Mouse (Mus musculus): ENCODE measurements around the gene Krt86. TPM values are rescaled to one million over a fixed set of nuclear protein-coding genes. Genes with fewer than 3 reads are reported as not detected.
"Not testable (repeated sequence)": the region's sequence is repeated elsewhere in the genome, so short reads cannot be mapped to it uniquely, and the experiment has no call there.

The Krt86 gene
- polyA plus RNA-seq, 1 experiment from 2014 or later: 0.07 TPM

DNA sequence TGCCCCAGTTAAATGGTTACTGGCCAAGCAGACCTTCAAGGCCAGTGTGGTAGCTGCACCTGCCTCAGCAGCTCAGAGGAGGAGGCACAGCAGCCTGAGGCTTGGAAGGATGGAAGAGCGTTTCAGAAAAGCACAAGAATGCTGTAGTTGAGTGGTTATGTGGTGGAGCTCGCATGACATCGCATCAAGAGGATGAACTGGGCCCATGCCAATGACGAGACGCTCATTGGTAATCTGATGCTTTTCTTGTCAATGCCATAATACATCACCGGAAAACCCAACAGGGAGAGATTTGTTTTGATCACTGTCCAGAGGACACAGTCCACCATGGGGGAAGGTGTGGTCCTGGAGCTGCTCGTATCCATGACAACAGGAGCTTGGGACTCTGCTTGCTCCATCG, 22.0 kb downstream of the Krt86 start:
- Histone ChIP-seq H3K36me3 (replicated peaks) (no peaks in the 10 kb centered on the region), H3K27me3 (ENCODE audit: poor library complexity, severe bottlenecking) (no peaks in the 10 kb centered on the region), H3K27ac (no peak overlapping the region), H3K9me3 (no peaks in the 10 kb centered on the region), H3K4me1 (peaks cover 18% of the 10 kb centered on the region), H3K4me3 (no peak overlapping the region)
- no peak for DNase-seq (ENCODE audit: extremely low spot score, low spot score)
- WGBS: 92% methylated on average over 8 of the region's 8 CpGs

DNA sequence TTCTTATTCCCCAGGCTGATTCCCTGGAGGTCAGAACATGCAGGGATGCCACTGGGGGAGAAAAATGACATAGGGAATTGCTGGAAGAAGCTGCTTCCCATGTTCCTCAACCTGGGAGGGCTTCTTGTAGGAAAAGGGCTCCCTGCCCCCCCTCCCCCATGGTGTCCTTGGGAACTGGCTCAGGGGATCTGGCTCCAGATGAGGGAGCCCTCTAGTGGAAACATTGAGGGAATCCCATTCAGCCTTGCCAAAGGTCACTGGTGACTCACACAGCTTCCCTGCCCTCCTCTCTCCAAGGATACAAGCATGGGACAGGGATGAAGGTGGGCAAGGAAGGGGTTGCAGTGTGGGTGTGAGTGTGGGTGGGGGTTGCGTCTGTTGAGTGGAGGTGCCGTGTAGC, 23.9 kb downstream of the Krt86 start:
- H3K9me3 ChIP-seq: no peaks in the 10 kb centered on the region
- no peak overlapping the region for H3K4me3 ChIP-seq
- 76% methylated on average over 2 of the region's 2 CpGs for WGBS
- DNase-seq (ENCODE audit: extremely low spot score, low spot score): no peak
- no peaks in the 10 kb centered on the region for H3K36me3 ChIP-seq (replicated peaks)
- H3K27ac ChIP-seq: no peak overlapping the region
- no peaks in the 10 kb centered on the region for H3K27me3 ChIP-seq (ENCODE audit: poor library complexity, severe bottlenecking)
- H3K4me1 ChIP-seq: 0 out of 2 replicates have a peak, but pooled peaks cover 12% of the 10 kb centered on the region

DNA sequence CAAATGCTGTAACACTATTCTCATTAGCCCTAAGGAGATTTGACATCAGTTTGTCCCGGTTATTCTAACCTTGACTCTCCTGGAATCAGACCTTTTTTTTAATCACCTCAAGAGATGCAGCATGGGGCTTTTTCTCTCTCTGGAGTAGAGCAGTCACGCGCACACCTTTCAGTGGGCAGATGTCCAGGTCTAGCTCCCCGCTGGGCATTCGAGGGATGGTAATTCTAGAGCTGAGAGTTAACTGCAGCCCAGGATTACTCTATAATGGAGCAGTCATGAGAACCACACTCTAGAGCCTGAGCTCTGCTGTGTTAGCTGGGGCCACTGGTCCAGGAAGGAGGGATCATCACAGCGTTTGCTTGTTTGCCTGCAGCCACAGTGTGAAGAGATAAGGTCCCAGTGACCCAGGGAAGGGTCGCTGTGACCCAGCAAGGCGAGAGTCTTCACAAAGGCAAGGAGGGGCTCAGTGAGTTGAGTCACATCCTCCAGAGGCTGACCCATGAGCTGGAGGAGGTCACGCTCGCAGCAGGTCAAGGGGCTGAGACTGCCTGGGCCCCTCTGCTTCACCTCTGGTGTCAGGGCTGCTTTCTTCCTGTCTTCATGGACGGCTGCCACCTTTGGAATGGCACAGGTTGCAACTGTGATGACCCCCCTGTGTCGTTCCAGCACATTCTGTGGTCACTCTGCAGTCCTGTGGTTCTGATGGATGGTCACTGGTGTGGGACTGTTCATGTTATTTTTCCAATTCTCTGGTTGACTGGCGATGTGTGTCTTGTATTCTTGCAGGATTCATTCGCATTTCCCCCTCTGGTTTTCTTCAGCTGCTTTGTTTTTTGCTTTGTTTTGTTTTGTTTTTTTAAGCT, 33.8 kb downstream of the Krt86 start:
- H3K4me3 ChIP-seq: no peak overlapping the region
- DNase-seq (ENCODE audit: extremely low spot score, low spot score): no peak
- no peaks in the 10 kb centered on the region for H3K36me3 ChIP-seq (replicated peaks)
- 0 out of 2 replicates have a peak overlapping the region, but pooled peaks have one; percentile 21 for H3K27ac ChIP-seq
- no peaks in the 10 kb centered on the region for H3K27me3 ChIP-seq (ENCODE audit: poor library complexity, severe bottlenecking)
- WGBS: 66% methylated on average over 14 of the region's 14 CpGs
- no peaks in the 10 kb centered on the region for H3K9me3 ChIP-seq
- H3K4me1 ChIP-seq: peaks cover 13% of the 10 kb centered on the region

DNA sequence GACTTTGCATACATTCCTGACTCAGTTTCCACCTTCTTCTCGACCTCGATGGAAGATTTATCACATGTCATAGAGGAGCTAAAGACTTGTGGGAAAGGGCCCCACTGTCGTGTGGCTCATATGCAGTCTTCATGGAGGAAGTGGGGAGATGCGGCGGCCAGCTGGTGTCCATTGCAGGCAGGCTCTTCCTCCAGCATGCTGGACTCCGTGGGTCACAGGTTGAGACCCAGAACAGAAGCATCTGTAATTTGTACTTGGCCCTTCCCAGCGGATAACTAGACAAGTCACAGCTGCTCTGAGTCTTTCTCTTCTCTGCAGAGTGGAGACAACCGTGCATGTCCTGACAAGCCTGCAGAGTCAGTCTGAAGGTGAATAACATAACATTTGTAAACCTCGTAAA, 35.0 kb downstream of the Krt86 start:
- DNase-seq (ENCODE audit: extremely low spot score, low spot score): no peak
- Histone ChIP-seq H3K27ac (no peak overlapping the region), H3K4me1 (peaks cover 13% of the 10 kb centered on the region), H3K36me3 (replicated peaks) (no peaks in the 10 kb centered on the region), H3K9me3 (no peaks in the 10 kb centered on the region), H3K4me3 (no peak overlapping the region), H3K27me3 (ENCODE audit: poor library complexity, severe bottlenecking) (no peaks in the 10 kb centered on the region)
- 83% methylated on average over 9 of the region's 9 CpGs for WGBS

DNA sequence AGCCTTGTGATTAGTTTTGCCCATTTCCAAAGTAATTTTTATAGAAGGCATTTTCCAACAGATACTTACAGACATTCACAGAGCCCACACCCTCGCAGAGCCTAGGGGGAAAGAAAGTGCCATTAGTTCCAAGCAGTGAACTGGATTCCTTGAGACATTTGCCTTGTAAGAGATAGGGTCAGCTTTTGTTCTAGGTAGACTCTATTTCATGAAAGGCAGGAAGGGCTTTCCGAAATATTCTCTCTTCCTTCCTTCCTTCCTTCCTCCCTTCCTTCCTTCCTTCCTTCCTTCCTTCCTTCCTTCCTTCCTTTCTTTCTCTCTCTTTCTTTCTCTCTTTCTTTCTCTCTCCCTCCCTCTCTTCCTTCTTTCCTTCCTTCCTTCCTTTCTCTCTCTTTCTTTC, 43.9 kb downstream of the Krt86 start, which contains the start of gene Gm49425:
TSS of gene Gm49425 (minus strand) at position 101 of the 400 bp plus-strand sequence.
- H3K27ac ChIP-seq; DNase-seq (ENCODE audit: extremely low spot score, low spot score); H3K4me1 ChIP-seq; H3K9me3 ChIP-seq; H3K4me3 ChIP-seq; H3K27me3 ChIP-seq (ENCODE audit: poor library complexity, severe bottlenecking); H3K36me3 ChIP-seq (replicated peaks): not testable (repeated sequence)
- 76% methylated on average over 2 of the region's 2 CpGs for WGBS

DNA sequence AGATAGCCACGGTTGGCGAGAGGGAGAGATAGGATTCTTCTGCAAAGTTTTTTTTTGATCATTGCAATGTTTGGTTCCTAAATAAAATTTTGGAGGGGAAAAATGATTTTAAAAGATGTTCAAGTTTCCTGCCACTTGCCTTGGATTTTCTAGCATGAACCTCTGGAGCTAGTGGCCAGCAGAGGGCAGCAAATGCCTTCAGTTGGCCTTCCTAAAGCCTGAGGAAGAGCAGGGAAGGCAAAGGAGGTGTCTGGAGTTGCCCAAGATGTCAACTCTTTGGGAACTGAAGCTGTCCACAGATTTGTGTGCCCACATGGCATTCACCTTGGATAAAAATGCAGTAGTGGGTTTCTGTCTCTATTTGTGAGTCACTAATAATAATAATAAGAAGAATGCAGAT, 46.5 kb downstream of the Krt86 start:
- Histone ChIP-seq H3K4me1 (0 out of 2 replicates have a peak, but pooled peaks cover 4% of the 10 kb centered on the region), H3K9me3 (no peaks in the 10 kb centered on the region), H3K4me3 (no peak overlapping the region), H3K27me3 (ENCODE audit: poor library complexity, severe bottlenecking) (no peaks in the 10 kb centered on the region), H3K36me3 (replicated peaks) (no peaks in the 10 kb centered on the region), H3K27ac (no peak overlapping the region)
- DNase-seq (ENCODE audit: extremely low spot score, low spot score): peak; percentile 74
- 17% methylated on average over 2 of the region's 2 CpGs for WGBS

DNA sequence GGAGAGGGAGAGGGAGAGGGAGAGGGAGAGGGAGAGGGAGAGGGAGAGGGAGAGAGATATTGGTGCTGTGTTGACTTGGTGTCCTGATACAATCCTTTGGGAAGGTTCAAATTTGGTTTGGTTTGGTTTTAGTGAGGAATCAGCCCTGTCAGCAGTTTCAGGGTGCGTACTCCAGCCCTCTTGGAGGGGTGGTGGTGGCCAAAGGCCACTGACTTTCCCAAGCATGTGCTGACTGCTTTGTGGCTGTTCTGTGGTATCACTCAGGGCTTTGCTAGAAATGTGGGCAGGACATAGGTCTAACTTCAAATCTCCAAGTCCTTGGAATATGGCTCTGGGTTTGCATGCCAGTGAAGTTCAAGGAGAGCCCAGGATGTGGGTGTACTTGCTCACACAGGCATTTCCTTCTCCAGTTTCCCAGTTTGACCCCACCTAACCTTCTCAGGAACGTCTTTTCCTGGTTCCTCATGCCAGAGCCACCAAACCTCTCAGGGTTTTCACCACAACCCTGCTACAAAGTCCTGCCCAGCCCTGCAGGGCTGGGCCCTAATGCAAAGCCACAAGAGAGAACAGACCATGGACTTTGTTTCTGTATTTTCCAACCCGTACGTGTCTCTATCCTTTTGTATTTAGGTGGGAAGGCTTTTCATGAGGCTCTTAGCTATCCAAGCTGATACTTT, 49.4 kb downstream of the Krt86 start:
- no peaks in the 10 kb centered on the region for H3K9me3 ChIP-seq
- no peak overlapping the region for H3K4me3 ChIP-seq
- H3K27me3 ChIP-seq (ENCODE audit: poor library complexity, severe bottlenecking): no peaks in the 10 kb centered on the region
- 0 out of 2 replicates have a peak, but pooled peaks cover 4% of the 10 kb centered on the region for H3K4me1 ChIP-seq
- H3K36me3 ChIP-seq (replicated peaks): no peaks in the 10 kb centered on the region
- DNase-seq (ENCODE audit: extremely low spot score, low spot score): no peak
- H3K27ac ChIP-seq: no peak overlapping the region
- 84% methylated on average over 4 of the region's 4 CpGs for WGBS

Other genes with a start within 250 kb of the Krt86 start
- gene Grasp, start 249.3 kb upstream of the Krt86 start, polyA plus RNA-seq (2016; fragmentation: Nextera tagmentation; extraction: Ambion mirVana): 2.6 and 4.1 TPM in 2 replicates
- 3.7 and 5.2 TPM in 2 replicates for gene Nr4a1, start 219.2 kb upstream of the Krt86 start, polyA plus RNA-seq (2016; fragmentation: Nextera tagmentation; extraction: Ambion mirVana)
- gene Atg101, start 189.2 kb upstream of the Krt86 start, polyA plus RNA-seq (2016; fragmentation: Nextera tagmentation; extraction: Ambion mirVana): 77.2 and 77.8 TPM in 2 replicates
- 0.07 and 0.27 TPM in 2 replicates for gene 6030408B16Rik, start 180.3 kb upstream of the Krt86 start, polyA plus RNA-seq (2016; fragmentation: Nextera tagmentation; extraction: Ambion mirVana)
- gene Krt80, start 103.3 kb upstream of the Krt86 start, polyA plus RNA-seq (2016; fragmentation: Nextera tagmentation; extraction: Ambion mirVana): 0.07 TPM in 1 of 2 replicates, not detected in the other
- gene Krt7, start 62.4 kb upstream of the Krt86 start, polyA plus RNA-seq (2016; fragmentation: Nextera tagmentation; extraction: Ambion mirVana): 12.2 and 12.4 TPM in 2 replicates
- gene Krt87, start 34.7 kb upstream of the Krt86 start, polyA plus RNA-seq (2016; fragmentation: Nextera tagmentation; extraction: Ambion mirVana): 0.10 TPM in 1 of 2 replicates, not detected in the other
- not detected in 2 replicates for gene Krt88, start 25.7 kb upstream of the Krt86 start, polyA plus RNA-seq (2016; fragmentation: Nextera tagmentation; extraction: Ambion mirVana)
- not detected in 2 replicates for gene Krt81, start 9.7 kb upstream of the Krt86 start, polyA plus RNA-seq (2016; fragmentation: Nextera tagmentation; extraction: Ambion mirVana)
- not detected in 2 replicates for gene Krt83, start 18.0 kb downstream of the Krt86 start, polyA plus RNA-seq (2016; fragmentation: Nextera tagmentation; extraction: Ambion mirVana)
- not detected in 2 replicates for gene Gm49425, start 43.8 kb downstream of the Krt86 start, polyA plus RNA-seq (2016; fragmentation: Nextera tagmentation; extraction: Ambion mirVana)
- gene Krt84, start 59.3 kb downstream of the Krt86 start, polyA plus RNA-seq (2016; fragmentation: Nextera tagmentation; extraction: Ambion mirVana): not detected in 2 replicates
- not detected in 2 replicates for gene Krt82, start 77.2 kb downstream of the Krt86 start, polyA plus RNA-seq (2016; fragmentation: Nextera tagmentation; extraction: Ambion mirVana)
- gene Krt90, start 89.5 kb downstream of the Krt86 start, polyA plus RNA-seq (2016; fragmentation: Nextera tagmentation; extraction: Ambion mirVana): 0.75 and 0.88 TPM in 2 replicates
- not detected in 2 replicates for gene Krt75, start 100.4 kb downstream of the Krt86 start, polyA plus RNA-seq (2016; fragmentation: Nextera tagmentation; extraction: Ambion mirVana)
- not detected in 2 replicates for gene Gm5414, start 154.7 kb downstream of the Krt86 start, polyA plus RNA-seq (2016; fragmentation: Nextera tagmentation; extraction: Ambion mirVana)
- gene Gm5478, start 173.9 kb downstream of the Krt86 start, polyA plus RNA-seq (2016; fragmentation: Nextera tagmentation; extraction: Ambion mirVana): not detected in 2 replicates
- gene Krt6b, start 206.8 kb downstream of the Krt86 start, polyA plus RNA-seq (2016; fragmentation: Nextera tagmentation; extraction: Ambion mirVana): not detected in 2 replicates
- not detected in 2 replicates for gene Krt6a, start 220.8 kb downstream of the Krt86 start, polyA plus RNA-seq (2016; fragmentation: Nextera tagmentation; extraction: Ambion mirVana)
- gene Krt5, start 239.4 kb downstream of the Krt86 start, polyA plus RNA-seq (2016; fragmentation: Nextera tagmentation; extraction: Ambion mirVana): 0.37 and 0.41 TPM in 2 replicates